Comparison of ENCODE assay signal across 26 mouse cellular contexts in genomic region chr11:94098840-94099239, GRCm38 (mm10).
"Had no signal": no experiment of that assay in that cellular context is flagged by ENCODE, and none has a peak within 500 bp of the region (broad histone marks: within the 10 kb centered on the region; RNA-seq: fewer than 3 reads in every experiment).

No protein-coding gene starts in this region.

- H3K4me2 ChIP-seq: heart, embryonic 12.5 days; hindbrain, embryonic 13.5 days; hindbrain, embryonic 15.5 days; intestine, embryonic 15.5 days; limb, embryonic 12.5 days; liver, embryonic 11.5 days; liver, embryonic 13.5 days; liver, embryonic 15.5 days had no signal

- ATAC-seq: hindbrain, postnatal 0 days; inflammation-experienced regulatory T-cells, adult 6 months; intestine, embryonic 15.5 days; intestine, postnatal 0 days had no signal

- H3K9me3 ChIP-seq: heart, embryonic 12.5 days; hindbrain, embryonic 13.5 days; hindbrain, embryonic 15.5 days; intestine, embryonic 15.5 days; limb, embryonic 10.5 days; limb, embryonic 12.5 days; liver, embryonic 13.5 days; liver, embryonic 15.5 days had no signal

- H3K4me3 ChIP-seq: gastrocnemius, adult 2 months; heart, adult 2 months; heart, embryonic 12.5 days; hindbrain, embryonic 13.5 days; hindbrain, embryonic 15.5 days; intestine, embryonic 15.5 days; layer of hippocampus, adult 2 months; left cerebral cortex, adult 2 months; limb, embryonic 10.5 days; limb, embryonic 12.5 days; liver, embryonic 13.5 days; liver, embryonic 15.5 days had no signal

- DNase-seq: gastrocnemius, adult 2 months; gastrocnemius, postnatal 10 days; gastrocnemius, postnatal 25 days; heart, adult 2 months; heart, postnatal 10 days; heart, postnatal 36 days; kidney, adult 18-20 months; kidney, adult 8-10 months; kidney, postnatal 10 days; kidney, postnatal 25 days; kidney, postnatal 4 days; liver; liver, embryonic 13.5 days had no signal

- H3K9ac ChIP-seq: heart, embryonic 12.5 days; hindbrain, embryonic 13.5 days; hindbrain, embryonic 15.5 days; intestine, embryonic 15.5 days; limb, embryonic 12.5 days; liver, embryonic 13.5 days; liver, embryonic 15.5 days had no signal

- H3K27ac ChIP-seq: gastrocnemius, adult 2 months; heart, adult 2 months; hindbrain, embryonic 13.5 days; hindbrain, embryonic 15.5 days; hindbrain, postnatal 0 days; intestine, embryonic 15.5 days; layer of hippocampus, adult 2 months; left cerebral cortex, adult 2 months; limb, embryonic 10.5 days; limb, embryonic 12.5 days; liver, embryonic 13.5 days; liver, embryonic 15.5 days had no signal

- H3K4me1 ChIP-seq: heart, embryonic 12.5 days; hindbrain, embryonic 13.5 days; hindbrain, embryonic 15.5 days; intestine, embryonic 15.5 days; limb, embryonic 10.5 days; limb, embryonic 12.5 days; liver, embryonic 13.5 days; liver, embryonic 15.5 days had no signal

- H3K27me3 ChIP-seq: heart, embryonic 12.5 days; hindbrain, embryonic 13.5 days; hindbrain, embryonic 15.5 days; intestine, embryonic 15.5 days; limb, embryonic 12.5 days; liver, embryonic 13.5 days; liver, embryonic 15.5 days had no signal
